Mouse (Mus musculus): Measurements from ENCODE around the gene Alpk3.

Alpk3 gene

GRCm38 (mm10) chr7:81057471-81057870 lies at the start of gene Alpk3:
Alpk3 (plus strand) TSS chr7:81057600.
- no peaks in the 10 kb centered on the region for H3K27me3 ChIP-seq (ENCODE audit: control insufficient read depth, insufficient read depth, low read length, poor library complexity, severe bottlenecking)
- H3K36me3 ChIP-seq (ENCODE audit: control insufficient read depth, insufficient read depth, low read length, poor library complexity, severe bottlenecking), result no peaks in the 10 kb centered on the region
- no peak for DNase-seq (ENCODE audit: low read depth, low spot score)

GRCm38 (mm10) chr7:81008285-81008684 lies 49.1 kb upstream of the Alpk3 start:
- Histone ChIP-seq H3K36me3 (ENCODE audit: control insufficient read depth, insufficient read depth, low read length, poor library complexity, severe bottlenecking) (peaks cover 9% of the 10 kb centered on the region; the same call in 1 of the 2 replicates), H3K27me3 (ENCODE audit: control insufficient read depth, insufficient read depth, low read length, poor library complexity, severe bottlenecking) (no peaks in the 10 kb centered on the region)
- peak; percentile 42 for DNase-seq (ENCODE audit: low read depth, low spot score)

GRCm38 (mm10) chr7:81011576-81011975 lies 45.8 kb upstream of the Alpk3 start:
- DNase-seq (ENCODE audit: low read depth, low spot score), result no peak
- H3K36me3 ChIP-seq (ENCODE audit: control insufficient read depth, insufficient read depth, low read length, poor library complexity, severe bottlenecking), result peaks cover 9% of the 10 kb centered on the region; the same call in 1 of the 2 replicates
- H3K27me3 ChIP-seq (ENCODE audit: control insufficient read depth, insufficient read depth, low read length, poor library complexity, severe bottlenecking), result no peaks in the 10 kb centered on the region

- no peak for DNase-seq (ENCODE audit: low read depth, low spot score)
These were observed 37.1 kb upstream of the Alpk3 start for GRCm38 (mm10) chr7:81020307-81020706.

GRCm38 (mm10) chr7:81022731-81023130 lies 34.7 kb upstream of the Alpk3 start:
- Histone ChIP-seq H3K36me3 (ENCODE audit: control insufficient read depth, insufficient read depth, low read length, poor library complexity, severe bottlenecking) (peaks cover 15% of the 10 kb centered on the region; the same call in 1 of the 2 replicates), H3K27me3 (ENCODE audit: control insufficient read depth, insufficient read depth, low read length, poor library complexity, severe bottlenecking) (no peaks in the 10 kb centered on the region)
- DNase-seq (ENCODE audit: low read depth, low spot score), result no peak

More at GRCm38 (mm10) chr7:81020307-81020706, 37.1 kb upstream of the Alpk3 start:
- Histone ChIP-seq H3K36me3 (ENCODE audit: control insufficient read depth, insufficient read depth, low read length, poor library complexity, severe bottlenecking) (peaks cover 16% of the 10 kb centered on the region; the same call in 1 of the 2 replicates), H3K27me3 (ENCODE audit: control insufficient read depth, insufficient read depth, low read length, poor library complexity, severe bottlenecking) (no peaks in the 10 kb centered on the region)

- DNase-seq (ENCODE audit: low read depth, low spot score), result peak; percentile 51
- peaks cover 16% of the 10 kb centered on the region; the same call in 1 of the 2 replicates for H3K36me3 ChIP-seq (ENCODE audit: control insufficient read depth, insufficient read depth, low read length, poor library complexity, severe bottlenecking)
These were observed 33.3 kb upstream of the Alpk3 start for GRCm38 (mm10) chr7:81024118-81024517.

GRCm38 (mm10) chr7:81024651-81025050 lies 32.7 kb upstream of the Alpk3 start:
- DNase-seq (ENCODE audit: low read depth, low spot score), result no peak
- Histone ChIP-seq H3K27me3 (ENCODE audit: control insufficient read depth, insufficient read depth, low read length, poor library complexity, severe bottlenecking) (no peaks in the 10 kb centered on the region), H3K36me3 (ENCODE audit: control insufficient read depth, insufficient read depth, low read length, poor library complexity, severe bottlenecking) (peaks cover 16% of the 10 kb centered on the region; the same call in 1 of the 2 replicates)

More at GRCm38 (mm10) chr7:81024118-81024517, 33.3 kb upstream of the Alpk3 start:
- H3K27me3 ChIP-seq (ENCODE audit: control insufficient read depth, insufficient read depth, low read length, poor library complexity, severe bottlenecking), result no peaks in the 10 kb centered on the region

- no peak for DNase-seq (ENCODE audit: low read depth, low spot score)
- Histone ChIP-seq H3K36me3 (ENCODE audit: control insufficient read depth, insufficient read depth, low read length, poor library complexity, severe bottlenecking) (peaks cover 17% of the 10 kb centered on the region; the same call in 1 of the 2 replicates), H3K27me3 (ENCODE audit: control insufficient read depth, insufficient read depth, low read length, poor library complexity, severe bottlenecking) (no peaks in the 10 kb centered on the region)
These were observed 31.6 kb upstream of the Alpk3 start for GRCm38 (mm10) chr7:81025751-81026150.

GRCm38 (mm10) chr7:81039711-81040110 lies 17.7 kb upstream of the Alpk3 start:
- Histone ChIP-seq H3K27me3 (ENCODE audit: control insufficient read depth, insufficient read depth, low read length, poor library complexity, severe bottlenecking) (no peaks in the 10 kb centered on the region), H3K36me3 (ENCODE audit: control insufficient read depth, insufficient read depth, low read length, poor library complexity, severe bottlenecking) (peaks cover 9% of the 10 kb centered on the region)
- DNase-seq (ENCODE audit: low read depth, low spot score), result no peak

- Histone ChIP-seq H3K27me3 (ENCODE audit: control insufficient read depth, insufficient read depth, low read length, poor library complexity, severe bottlenecking) (no peaks in the 10 kb centered on the region), H3K36me3 (ENCODE audit: control insufficient read depth, insufficient read depth, low read length, poor library complexity, severe bottlenecking) (peaks cover 6% of the 10 kb centered on the region)
- DNase-seq (ENCODE audit: low read depth, low spot score), result no peak
These were observed 14.3 kb upstream of the Alpk3 start for GRCm38 (mm10) chr7:81043023-81043620.

- Histone ChIP-seq H3K36me3 (ENCODE audit: control insufficient read depth, insufficient read depth, low read length, poor library complexity, severe bottlenecking) (no peaks in the 10 kb centered on the region), H3K27me3 (ENCODE audit: control insufficient read depth, insufficient read depth, low read length, poor library complexity, severe bottlenecking) (no peaks in the 10 kb centered on the region)
- no peak for DNase-seq (ENCODE audit: low read depth, low spot score)
These were observed 9.6 kb upstream of the Alpk3 start for GRCm38 (mm10) chr7:81047847-81048246.

- DNase-seq (ENCODE audit: low read depth, low spot score), result no peak
- no peaks in the 10 kb centered on the region for H3K36me3 ChIP-seq (ENCODE audit: control insufficient read depth, insufficient read depth, low read length, poor library complexity, severe bottlenecking)
These were observed 8.9 kb upstream of the Alpk3 start for GRCm38 (mm10) chr7:81048513-81048912.

GRCm38 (mm10) chr7:81049966-81050365 lies 7.4 kb upstream of the Alpk3 start:
- H3K27me3 ChIP-seq (ENCODE audit: control insufficient read depth, insufficient read depth, low read length, poor library complexity, severe bottlenecking), result no peaks in the 10 kb centered on the region

More at GRCm38 (mm10) chr7:81048513-81048912, 8.9 kb upstream of the Alpk3 start:
- no peaks in the 10 kb centered on the region for H3K27me3 ChIP-seq (ENCODE audit: control insufficient read depth, insufficient read depth, low read length, poor library complexity, severe bottlenecking)

GRCm38 (mm10) chr7:81055709-81056370 lies 1.6 kb upstream of the Alpk3 start:
- H3K36me3 ChIP-seq (ENCODE audit: control insufficient read depth, insufficient read depth, low read length, poor library complexity, severe bottlenecking), result no peaks in the 10 kb centered on the region
- no peak for DNase-seq (ENCODE audit: low read depth, low spot score)
- H3K27me3 ChIP-seq (ENCODE audit: control insufficient read depth, insufficient read depth, low read length, poor library complexity, severe bottlenecking), result no peaks in the 10 kb centered on the region

More at GRCm38 (mm10) chr7:81049966-81050365, 7.4 kb upstream of the Alpk3 start:
- H3K36me3 ChIP-seq (ENCODE audit: control insufficient read depth, insufficient read depth, low read length, poor library complexity, severe bottlenecking), result no peaks in the 10 kb centered on the region
- no peak for DNase-seq (ENCODE audit: low read depth, low spot score)
